Mouse (Mus musculus) liver, postnatal 0 days (tissue): ENCODE data around the gene Sik2.

Source experiments
- CTCF ChIP-seq: sonication (generic); IDR thresholded peaks from 2 replicates; pipeline ENCODE4 v1.5.1; 2016; ENCODE audit warnings: antibody characterized with exemption, low read depth
- EP300 ChIP-seq: IDR thresholded peaks from 2 replicates; pipeline ENCODE4 v1.6.1; 2016; ENCODE audit warnings: antibody characterized with exemption, low read depth, mild to moderate bottlenecking

GRCm38 (mm10) chr9:50948097-50948823, 60.6 kb downstream of the Sik2 start:
- no peak for TF ChIP-seq EP300
- no peak for TF ChIP-seq CTCF
